Mouse (Mus musculus) heart, postnatal 0 days (tissue): ENCODE results near the gene Lsm7.

Experiments used
- CTCF ChIP-seq: IDR thresholded peaks from 2 replicates; pipeline ENCODE4 v1.5.1; 2016; ENCODE audit warnings: antibody characterized with exemption, control low read depth, low read depth
- EP300 ChIP-seq: IDR thresholded peaks from 2 replicates; pipeline ENCODE4 v1.6.1; 2016; ENCODE audit warnings: antibody characterized with exemption, low read depth

- no peak for TF ChIP-seq CTCF
- TF ChIP-seq EP300, result no peak
Observed at GRCm38 (mm10) chr10:80817164-80817563, 37.8 kb downstream of the Lsm7 start.
